Mouse (Mus musculus) hindbrain, embryonic 13.5 days (tissue): ENCODE measurements around the gene Nme4. TPM values are rescaled to one million over a fixed set of nuclear protein-coding genes. Genes with fewer than 3 reads are reported as not detected.

Experiments used
- ATAC-seq: fragments of 200-750 bp; cut with Nextera tagmentation; 2 replicates; pipeline ENCODE4 v1.8.0; 2017; ENCODE audit warnings: moderate TSS enrichment; ENCODE audit not compliant: low FRiP score
- H3K27ac ChIP-seq: fragments of 300-500 bp; sonication (generic); 2 replicates; pipeline ENCODE4 v1.5.1; 2015; ENCODE audit warnings: inconsistent platforms, mild to moderate bottlenecking, moderate library complexity
- H3K27me3 ChIP-seq: fragments of 300-500 bp; sonication (generic); 2 replicates; pipeline ENCODE4 v1.6.1; 2015; ENCODE audit warnings: mild to moderate bottlenecking, inconsistent platforms
- H3K36me3 ChIP-seq: fragments of 300-500 bp; sonication (generic); 2 replicates; pipeline ENCODE4 v1.6.1; 2015; ENCODE audit warnings: mild to moderate bottlenecking, inconsistent platforms
- H3K4me1 ChIP-seq: fragments of 300-500 bp; sonication (generic); replicated peaks from 2 replicates; pipeline ENCODE4 v1.6.1; 2015; ENCODE audit warnings: inconsistent platforms
- H3K4me2 ChIP-seq: fragments of 300-500 bp; sonication (generic); 2 replicates; pipeline ENCODE4 v1.6.1; 2015; ENCODE audit warnings: inconsistent platforms, mild to moderate bottlenecking, moderate library complexity
- H3K4me3 ChIP-seq: fragments of 300-500 bp; sonication (generic); 2 replicates; pipeline ENCODE4 v1.5.1; 2015; ENCODE audit warnings: mild to moderate bottlenecking, inconsistent platforms
- H3K9ac ChIP-seq: fragments of 300-500 bp; sonication (generic); 2 replicates; pipeline ENCODE4 v1.6.1; 2015; ENCODE audit warnings: mild to moderate bottlenecking, inconsistent platforms
- H3K9me3 ChIP-seq: fragments of 300-500 bp; sonication (generic); 2 replicates; pipeline ENCODE4 v1.6.1; 2016; ENCODE audit warnings: inconsistent platforms
- WGBS: fragments of 180-500 bp; shearing (Covaris S2); methylation state at CpG from one replicate; pipeline ENCODE4 v1.1.7; 2015; 5-methylcytosine and 5-hydroxymethylcytosine counted together
- polyA plus RNA-seq: library from polyadenylated mRNA; unstranded; fragments of >200 nt; fragmentation: Nextera tagmentation; extraction: Ambion mirVana; gene quantifications from 2 replicates; pipeline ENCODE4 v1.2.1, GENCODE M21; 2015

The Nme4 gene
- polyA plus RNA-seq, 1 experiment from 2014 or later, result 29.8 TPM

DNA sequence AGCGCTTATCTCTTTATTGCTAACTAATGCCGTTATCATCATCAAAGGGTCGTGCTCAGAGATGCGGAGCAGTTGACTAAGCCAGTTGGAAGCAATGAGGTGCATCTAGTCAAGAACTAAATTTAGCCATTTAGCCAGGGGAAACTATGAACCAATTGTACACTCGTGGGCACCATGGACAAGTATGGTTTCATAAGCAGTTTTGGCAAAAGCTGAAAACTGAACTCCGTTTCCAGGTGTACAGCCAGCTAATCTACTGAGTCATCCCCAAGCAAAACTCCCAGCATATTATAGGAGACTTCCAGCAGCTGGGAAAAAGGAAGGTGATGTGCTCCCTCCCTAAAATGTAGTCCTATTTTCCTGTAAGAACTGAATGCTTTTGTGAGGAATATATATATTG, 25.3 kb downstream of the Nme4 start:
- no peaks in the 10 kb centered on the region for H3K9me3 ChIP-seq
- 50% methylated on average over 6 of the region's 6 CpGs for WGBS
- H3K36me3 ChIP-seq, result peaks cover 6% of the 10 kb centered on the region
- H3K4me2 ChIP-seq, result peak overlapping the region; percentile 100
- H3K27me3 ChIP-seq, result peaks cover 23% of the 10 kb centered on the region
- no peak for ATAC-seq
- H3K4me3 ChIP-seq, result peak overlapping the region; percentile 82
- no peak overlapping the region for H3K27ac ChIP-seq
- H3K4me1 ChIP-seq, result peaks cover 42% of the 10 kb centered on the region
- H3K9ac ChIP-seq, result peak overlapping the region; percentile 95

DNA sequence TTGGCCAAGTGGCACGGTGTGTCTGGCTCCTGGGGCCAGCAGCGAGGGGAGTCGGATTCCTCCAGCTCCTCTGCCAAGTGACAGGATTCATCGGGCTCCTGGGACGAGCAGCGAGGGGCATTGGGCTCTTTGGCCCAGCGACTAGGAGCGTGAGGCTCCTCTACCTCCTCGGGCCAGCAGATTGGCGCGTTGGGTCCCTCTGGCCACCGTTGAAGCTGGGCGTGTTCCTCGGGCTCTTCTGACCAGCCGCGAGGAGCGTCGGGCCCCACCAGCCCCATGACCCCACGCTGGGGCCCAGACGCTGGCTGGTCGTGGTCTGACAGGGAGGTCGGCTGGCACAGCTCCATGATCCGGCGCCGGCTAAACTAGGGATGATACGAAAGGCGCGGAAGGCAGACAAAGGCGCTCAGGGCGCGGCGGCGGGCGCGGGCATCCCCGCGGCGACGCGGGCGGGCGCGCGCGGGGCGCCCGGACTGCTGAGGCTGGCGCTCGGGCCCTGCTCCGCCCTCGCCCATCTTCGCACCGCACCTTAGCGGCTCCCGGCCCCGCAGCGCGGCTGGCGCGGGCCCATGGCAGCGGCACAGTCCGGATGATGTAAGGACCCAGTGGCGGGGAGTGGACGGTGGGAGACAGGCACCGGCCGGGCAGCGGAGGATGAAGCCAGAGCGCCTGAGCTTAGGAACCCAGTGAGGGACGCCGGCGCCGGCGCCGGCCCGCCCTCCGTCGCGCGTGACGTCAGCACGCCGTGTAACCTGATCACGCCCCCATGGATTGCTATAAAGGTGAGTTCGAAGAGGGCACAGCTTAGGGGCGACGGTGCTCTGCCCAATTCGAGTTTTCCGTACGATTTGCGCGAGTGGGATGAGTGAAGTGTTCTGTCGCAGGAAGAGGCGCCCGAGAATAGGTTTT, 26.3 kb downstream of the Nme4 start, which contains the start of gene Rab11fip3:
Gene Rab11fip3 (minus strand): TSS at position 725 of the 909 bp plus-strand sequence.
- H3K4me2 ChIP-seq, result peak within 1 kb of the TSS; percentile 100
- ATAC-seq, result peak; percentile 92
- H3K9me3 ChIP-seq, result no peaks in the 10 kb centered on the region
- peaks cover 53% of the 10 kb centered on the region for H3K4me1 ChIP-seq
- peak within 1 kb of the TSS; percentile 82 for H3K4me3 ChIP-seq
- H3K27me3 ChIP-seq, result peaks cover 23% of the 10 kb centered on the region
- peak within 1 kb of the TSS; percentile 95 for H3K9ac ChIP-seq
- under 1% methylated on average over 94 of the region's 94 CpGs for WGBS
- H3K36me3 ChIP-seq, result peaks cover 17% of the 10 kb centered on the region
- peak within 1 kb of the TSS; percentile 96 for H3K27ac ChIP-seq

DNA sequence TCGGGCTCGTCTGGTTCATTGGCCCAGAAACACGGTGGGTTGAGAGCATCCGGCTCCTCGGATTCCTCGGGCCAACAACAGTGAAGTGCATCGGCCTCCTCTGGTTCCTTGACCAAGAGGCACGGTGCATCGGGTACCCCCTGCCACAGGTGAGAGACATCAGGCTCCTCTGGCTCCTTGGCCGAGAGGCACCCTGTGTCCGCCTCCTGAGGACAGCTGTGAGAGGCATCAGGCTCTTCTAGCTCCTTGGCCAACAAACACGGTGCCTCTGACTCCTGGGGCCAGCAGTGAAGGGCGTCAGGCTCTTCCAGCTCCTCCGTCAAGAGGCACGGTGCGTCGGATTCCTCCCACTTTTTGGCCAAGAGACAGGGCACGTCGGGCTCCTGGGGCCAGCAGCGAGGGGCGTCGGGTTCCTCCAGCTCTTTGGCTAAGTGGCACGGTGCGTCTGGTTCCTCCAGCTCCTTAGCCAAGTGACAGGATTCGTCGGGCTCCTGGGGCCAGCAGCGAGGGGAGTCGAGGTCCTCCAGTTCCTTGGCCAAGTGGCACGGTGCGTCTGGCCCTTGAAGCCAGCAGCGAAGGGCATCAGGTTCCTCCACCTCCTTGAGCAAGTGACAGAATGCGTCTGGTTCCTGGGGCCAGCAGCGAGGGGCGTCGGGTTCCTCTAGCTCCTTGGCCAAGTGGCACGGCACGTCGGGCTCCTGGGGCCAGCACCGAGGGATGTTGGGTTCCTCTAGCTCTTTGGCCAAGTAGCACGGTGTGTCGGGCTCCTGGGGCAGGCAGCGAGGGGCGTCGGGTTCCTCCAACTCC, 27.2 kb downstream of the Nme4 start:
- Histone ChIP-seq H3K27ac (peak overlapping the region; percentile 96), H3K4me2 (peak overlapping the region; percentile 100), H3K27me3 (peaks cover 22% of the 10 kb centered on the region), H3K4me1 (peaks cover 61% of the 10 kb centered on the region), H3K9me3 (no peaks in the 10 kb centered on the region), H3K4me3 (peak overlapping the region; percentile 82), H3K36me3 (peaks cover 23% of the 10 kb centered on the region), H3K9ac (peak overlapping the region; percentile 95)
- under 1% methylated on average over 44 of the region's 44 CpGs for WGBS
- no peak for ATAC-seq

DNA sequence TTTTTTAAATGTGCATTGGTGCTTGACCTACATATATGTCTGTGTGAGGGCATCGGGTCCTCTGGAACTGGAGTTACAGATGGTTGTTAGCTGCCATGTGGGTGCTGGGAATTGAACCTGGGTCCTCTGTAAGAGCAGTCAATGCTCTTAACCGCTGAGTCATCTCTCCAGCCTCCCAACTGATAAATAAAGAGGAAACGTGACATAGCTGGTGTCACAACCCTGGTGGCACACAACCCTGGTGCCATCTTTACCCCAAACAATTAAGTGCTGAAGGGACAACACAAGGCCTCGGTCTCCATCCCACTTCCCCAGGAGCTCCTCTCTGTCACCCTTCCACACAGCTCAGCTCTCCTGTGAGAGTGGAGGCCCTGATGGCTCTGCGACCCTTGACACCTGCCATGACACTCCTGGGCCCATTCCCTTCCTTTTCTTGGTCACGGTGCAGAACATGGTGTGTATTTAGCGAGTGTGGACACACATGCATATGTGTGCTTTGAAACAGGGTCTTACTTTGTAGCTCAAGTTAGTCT, 28.8 kb downstream of the Nme4 start:
- peaks cover 77% of the 10 kb centered on the region for H3K4me1 ChIP-seq
- H3K36me3 ChIP-seq, result peaks cover 32% of the 10 kb centered on the region
- no peak for ATAC-seq
- no peak overlapping the region for H3K27ac ChIP-seq
- 92% methylated on average over 7 of the region's 7 CpGs for WGBS
- H3K4me3 ChIP-seq, result peak overlapping the region; percentile 82
- no peaks in the 10 kb centered on the region for H3K9me3 ChIP-seq
- peaks cover 13% of the 10 kb centered on the region for H3K27me3 ChIP-seq
- peak overlapping the region; percentile 95 for H3K9ac ChIP-seq
- H3K4me2 ChIP-seq, result peak overlapping the region; percentile 100

DNA sequence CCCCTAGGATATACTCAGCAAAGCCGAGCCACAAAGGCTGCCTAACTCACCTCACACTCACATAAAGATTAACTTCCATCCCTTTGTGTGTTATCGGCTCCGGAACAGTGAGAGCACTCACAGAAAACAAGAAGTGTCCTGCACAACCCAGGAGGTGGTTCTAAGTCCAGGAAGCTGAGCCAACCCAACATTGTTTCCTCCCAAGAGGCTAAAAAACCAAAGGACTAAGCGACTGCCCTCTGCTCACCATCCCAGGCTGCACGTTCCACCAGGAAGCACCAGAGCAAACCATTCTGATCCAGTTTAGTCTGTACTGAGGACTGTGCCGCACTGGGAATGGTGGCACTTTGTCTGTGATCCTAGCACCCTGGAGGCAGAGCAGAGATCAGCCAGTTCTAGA, 30.5 kb downstream of the Nme4 start:
- H3K27ac ChIP-seq, result no peak overlapping the region
- WGBS, result 67% methylated on average over 6 of the region's 6 CpGs
- H3K9ac ChIP-seq, result peak overlapping the region; percentile 58
- H3K4me1 ChIP-seq, result peaks cover 85% of the 10 kb centered on the region
- H3K36me3 ChIP-seq, result peaks cover 36% of the 10 kb centered on the region
- H3K27me3 ChIP-seq, result no peaks in the 10 kb centered on the region
- no peaks in the 10 kb centered on the region for H3K9me3 ChIP-seq
- H3K4me2 ChIP-seq, result peak overlapping the region; percentile 100
- no peak for ATAC-seq
- H3K4me3 ChIP-seq, result peak overlapping the region; percentile 22

DNA sequence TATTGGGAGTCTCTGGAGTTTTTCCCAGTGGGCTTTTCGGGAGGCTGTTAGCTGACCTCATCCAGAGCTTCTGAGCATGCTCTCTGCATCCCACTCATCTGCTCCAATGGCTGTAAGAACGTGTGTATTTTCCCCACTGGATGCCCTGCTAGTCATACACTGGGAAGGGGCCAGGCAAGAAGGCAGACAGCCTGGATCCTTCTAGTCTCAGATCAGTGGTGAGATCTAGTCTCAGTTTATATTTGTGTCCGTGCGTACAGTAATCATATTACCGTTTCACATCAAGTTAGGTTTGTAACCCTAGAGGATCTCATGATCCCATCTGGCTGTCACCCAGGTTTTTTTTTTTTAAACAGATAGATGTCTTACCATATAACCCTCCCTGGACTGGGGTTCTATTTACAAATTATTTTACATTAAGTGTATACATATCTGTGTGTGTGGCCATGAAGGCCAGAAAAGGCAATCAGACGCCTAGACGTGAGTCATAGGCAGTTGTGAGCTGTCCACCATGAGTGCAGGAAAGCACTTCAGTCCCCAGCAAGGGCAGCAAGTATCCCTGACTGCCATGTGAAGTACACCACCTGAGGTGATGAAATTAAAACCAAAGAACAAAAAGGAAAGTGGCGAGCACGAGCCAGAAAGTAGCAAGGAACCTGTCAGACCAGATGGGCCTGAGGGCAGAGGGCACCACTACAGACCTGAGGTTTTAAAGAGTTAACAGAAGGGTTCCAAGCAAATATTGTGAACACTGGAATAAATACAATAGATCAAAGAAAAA, 37.4 kb downstream of the Nme4 start:
- Histone ChIP-seq H3K9me3 (no peaks in the 10 kb centered on the region), H3K9ac (no peak overlapping the region), H3K4me2 (no peak overlapping the region), H3K27me3 (no peaks in the 10 kb centered on the region), H3K27ac (no peak overlapping the region), H3K4me3 (no peak overlapping the region), H3K36me3 (peaks cover 56% of the 10 kb centered on the region), H3K4me1 (peaks cover 37% of the 10 kb centered on the region)
- 88% methylated on average over 9 of the region's 9 CpGs for WGBS
- no peak for ATAC-seq

DNA sequence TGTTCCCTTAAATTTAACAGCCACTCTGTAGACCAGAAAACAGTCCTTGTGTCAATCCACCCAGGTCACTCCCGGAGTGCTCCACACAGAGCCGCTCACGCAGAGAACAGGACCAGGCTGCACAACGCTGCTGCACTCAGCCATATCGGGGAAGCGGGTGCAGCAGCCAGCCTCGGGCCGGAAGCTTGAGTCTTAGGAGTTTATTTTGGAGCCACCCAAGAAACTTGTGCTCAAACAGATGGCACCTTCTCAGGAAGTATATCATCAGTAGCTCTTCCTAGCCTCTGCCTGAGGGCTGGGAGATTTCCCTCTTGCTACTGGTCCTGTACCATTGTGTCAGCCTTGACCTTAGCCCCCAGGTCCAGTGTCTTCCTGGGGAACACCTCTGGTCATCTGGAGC, 38.1 kb downstream of the Nme4 start:
- Histone ChIP-seq H3K4me2 (no peak overlapping the region), H3K9me3 (no peaks in the 10 kb centered on the region), H3K36me3 (peaks cover 51% of the 10 kb centered on the region), H3K4me3 (no peak overlapping the region), H3K9ac (no peak overlapping the region), H3K27ac (no peak overlapping the region), H3K4me1 (peaks cover 30% of the 10 kb centered on the region), H3K27me3 (no peaks in the 10 kb centered on the region)
- ATAC-seq, result no peak
- WGBS, result 93% methylated on average over 8 of the region's 8 CpGs

DNA sequence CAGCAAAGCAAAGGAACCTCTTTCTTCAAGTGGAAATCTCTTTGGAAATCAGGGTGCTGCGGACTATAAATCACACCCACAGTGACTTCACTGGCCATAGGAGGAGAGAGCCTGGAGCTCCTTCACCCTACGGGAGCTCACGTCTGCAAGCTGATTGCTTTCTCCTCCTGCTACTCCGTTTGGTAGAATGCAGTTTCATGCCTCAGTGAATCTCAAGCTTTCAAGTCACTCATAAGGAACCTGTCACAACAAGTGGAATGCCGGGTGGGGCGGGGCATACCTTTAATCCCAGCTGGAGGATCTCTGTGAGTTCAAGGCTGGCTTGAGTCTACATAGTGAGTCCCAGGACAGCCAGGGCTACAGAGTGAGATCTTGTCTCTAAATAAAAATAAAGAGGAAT, 40.2 kb downstream of the Nme4 start:
- Histone ChIP-seq H3K4me2 (no peak overlapping the region), H3K27me3 (no peaks in the 10 kb centered on the region), H3K9me3 (no peaks in the 10 kb centered on the region), H3K36me3 (peaks cover 52% of the 10 kb centered on the region), H3K27ac (no peak overlapping the region), H3K4me3 (no peak overlapping the region), H3K9ac (no peak overlapping the region), H3K4me1 (peaks cover 14% of the 10 kb centered on the region)
- WGBS, result 55% methylated on average over 6 of the region's 6 CpGs
- no peak for ATAC-seq

DNA sequence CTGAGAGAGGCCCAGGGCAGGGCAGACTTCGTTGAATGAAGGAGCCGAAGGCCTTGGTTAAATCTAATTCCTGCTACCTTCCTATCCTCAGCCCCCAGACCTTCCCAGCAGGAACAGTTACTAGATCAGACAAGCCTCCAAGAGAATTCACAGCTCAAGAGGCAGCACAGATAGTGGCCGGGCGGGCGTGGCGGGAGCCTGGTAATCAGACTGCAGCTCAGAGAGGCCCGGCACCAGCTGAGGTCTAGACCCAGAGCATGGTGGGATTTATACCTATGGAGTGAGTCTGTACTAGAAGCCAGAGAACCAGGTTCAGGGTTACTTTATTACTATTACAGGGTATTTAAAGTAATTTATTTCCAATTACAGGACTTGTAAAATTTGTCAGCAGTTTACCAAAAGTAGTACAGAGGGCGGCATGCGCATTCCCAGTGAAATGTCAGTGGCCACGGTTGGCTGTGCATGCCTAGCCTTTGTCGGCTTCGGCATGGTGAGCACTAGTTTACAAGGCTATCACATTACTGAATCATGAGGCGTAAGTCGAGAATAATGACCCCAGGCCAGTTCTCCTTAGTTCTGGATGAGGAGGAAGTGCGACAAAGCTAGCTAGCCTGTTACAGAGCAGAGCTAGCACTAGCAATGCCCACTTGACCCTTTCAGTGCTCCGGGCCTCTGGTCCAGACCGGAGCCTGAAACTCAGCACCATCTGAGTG, 41.1 kb downstream of the Nme4 start:
- 78% methylated on average over 17 of the region's 17 CpGs for WGBS

DNA sequence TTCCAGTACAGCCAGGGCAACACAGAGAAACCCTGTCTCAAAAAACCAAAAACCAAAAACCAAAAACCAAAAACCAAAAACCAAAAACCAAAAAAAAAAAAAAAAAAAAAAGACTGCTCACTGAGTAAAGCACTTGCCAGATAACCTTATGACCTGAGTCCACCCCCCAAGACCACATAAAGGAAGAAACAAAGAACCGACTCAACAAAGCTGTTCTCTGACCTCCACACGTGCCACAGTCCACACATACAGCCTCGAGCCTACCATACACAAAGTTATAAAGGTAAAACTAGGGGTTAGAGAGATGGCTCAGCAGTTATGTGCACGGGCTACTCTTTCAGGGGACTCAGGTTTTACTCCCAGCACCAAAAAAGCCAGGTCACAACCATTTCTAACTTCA, 42.7 kb downstream of the Nme4 start:
- WGBS, result 85% methylated on average over 4 of the region's 4 CpGs
- H3K27ac ChIP-seq, result no peak overlapping the region
- H3K4me3 ChIP-seq, result no peak overlapping the region
- H3K9me3 ChIP-seq, result no peaks in the 10 kb centered on the region
- no peaks in the 10 kb centered on the region for H3K27me3 ChIP-seq
- ATAC-seq, result no peak
- peaks cover 10% of the 10 kb centered on the region; the same call in 1 of the 2 replicates for H3K4me1 ChIP-seq
- H3K4me2 ChIP-seq, result no peak overlapping the region
- H3K36me3 ChIP-seq, result peaks cover 34% of the 10 kb centered on the region
- H3K9ac ChIP-seq, result no peak overlapping the region

More for the DNA sequence above, 41.1 kb downstream of the Nme4 start:
- Histone ChIP-seq H3K9me3 (no peaks in the 10 kb centered on the region), H3K4me1 (peaks cover 10% of the 10 kb centered on the region; the same call in 1 of the 2 replicates), H3K36me3 (peaks cover 43% of the 10 kb centered on the region), H3K4me3 (no peak overlapping the region), H3K9ac (no peak overlapping the region), H3K4me2 (no peak overlapping the region), H3K27ac (no peak overlapping the region), H3K27me3 (no peaks in the 10 kb centered on the region)
- ATAC-seq, result no peak

DNA sequence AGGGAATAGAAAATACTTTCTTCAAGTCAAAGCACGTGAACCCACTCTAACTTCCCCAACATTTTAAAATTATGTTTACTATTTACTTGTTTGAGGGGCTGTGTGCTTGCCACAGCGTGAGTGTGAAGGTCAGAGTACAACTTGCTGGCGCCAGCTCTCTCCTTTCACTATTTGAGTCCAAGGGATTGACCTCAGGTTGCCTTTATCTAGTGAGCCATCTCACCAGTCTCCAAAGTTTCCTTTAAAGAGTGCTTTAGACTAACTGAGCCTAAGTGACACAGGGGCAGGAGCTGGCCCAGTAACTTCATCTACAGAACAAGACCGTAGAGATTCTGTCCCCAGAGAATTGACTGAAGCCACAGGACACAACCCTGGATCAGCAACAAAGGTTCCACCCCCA, 43.3 kb downstream of the Nme4 start:
- peaks cover 14% of the 10 kb centered on the region for H3K4me1 ChIP-seq
- no peak overlapping the region for H3K4me2 ChIP-seq
- H3K36me3 ChIP-seq, result peaks cover 28% of the 10 kb centered on the region
- no peak for ATAC-seq
- H3K9me3 ChIP-seq, result no peaks in the 10 kb centered on the region
- 94% methylated on average over 4 of the region's 4 CpGs for WGBS
- no peak overlapping the region for H3K27ac ChIP-seq
- H3K27me3 ChIP-seq, result no peaks in the 10 kb centered on the region
- no peak overlapping the region for H3K4me3 ChIP-seq
- no peak overlapping the region for H3K9ac ChIP-seq
